Mouse (Mus musculus) heart, postnatal 0 days (tissue): Measurements from ENCODE around the gene Skint5. TPM values are rescaled to one million over a fixed set of nuclear protein-coding genes. Genes with fewer than 3 reads are reported as not detected.
"Not testable (repeated sequence)": the region's sequence is repeated elsewhere in the genome, so short reads cannot be mapped to it uniquely, and the experiment has no call there.

Experiments
- ATAC-seq: fragments of 200-750 bp; cut with Nextera tagmentation; 2 replicates; pipeline ENCODE4 v1.8.0; 2017; ENCODE audit warnings: low read depth, moderate number of reproducible peaks, moderate library complexity; ENCODE audit not compliant: insufficient read depth
- DNase-seq: peaks from one replicate; pipeline ENCODE4 v3.0.0-alpha.2; 2016; ENCODE audit warnings: low spot score
- H3K27ac ChIP-seq: fragments of 300-500 bp; sonication (generic); 2 replicates; pipeline ENCODE4 v1.5.1; 2014; ENCODE audit warnings: low read depth, mild to moderate bottlenecking
- H3K27me3 ChIP-seq: fragments of 300-500 bp; sonication (generic); 2 replicates; pipeline ENCODE4 v1.6.1; 2014; ENCODE audit warnings: low read length, mixed read lengths; ENCODE audit not compliant: control insufficient read depth, insufficient read depth
- H3K36me3 ChIP-seq: fragments of 300-500 bp; sonication (generic); replicated peaks from 2 replicates; pipeline ENCODE4 v1.6.1; 2014; ENCODE audit warnings: low read length, mixed read lengths; ENCODE audit not compliant: control insufficient read depth, insufficient read depth
- H3K4me1 ChIP-seq: fragments of 300-500 bp; sonication (generic); 2 replicates; pipeline ENCODE4 v1.6.1; 2014; ENCODE audit warnings: antibody characterized with exemption; ENCODE audit not compliant: control insufficient read depth, insufficient read depth
- H3K4me2 ChIP-seq: fragments of 300-500 bp; sonication (generic); 2 replicates; pipeline ENCODE4 v1.6.1; 2014; ENCODE audit warnings: low read depth, mild to moderate bottlenecking, low read length, moderate library complexity
- H3K4me3 ChIP-seq: fragments of 300-500 bp; sonication (generic); 2 replicates; pipeline ENCODE4 v1.5.1; 2014; ENCODE audit warnings: low read depth, low read length
- H3K9ac ChIP-seq: fragments of 300-500 bp; sonication (generic); replicated peaks from 2 replicates; pipeline ENCODE4 v1.6.1; 2014; ENCODE audit warnings: low read depth, low read length, mixed read lengths
- H3K9me3 ChIP-seq: fragments of 300-500 bp; sonication (generic); replicated peaks from 2 replicates; pipeline ENCODE4 v1.6.1; 2016; ENCODE audit warnings: low read length; ENCODE audit not compliant: control insufficient read depth
- CTCF ChIP-seq: IDR thresholded peaks from 2 replicates; pipeline ENCODE4 v1.5.1; 2016; ENCODE audit warnings: antibody characterized with exemption, control low read depth, low read depth
- EP300 ChIP-seq: IDR thresholded peaks from 2 replicates; pipeline ENCODE4 v1.6.1; 2016; ENCODE audit warnings: antibody characterized with exemption, low read depth
- WGBS: fragments of 180-500 bp; shearing (Covaris S2); extraction: QIAGEN DNeasy Blood & Tissue Kit; methylation state at CpG from one replicate; pipeline ENCODE4 v1.1.7; 2014; 5-methylcytosine and 5-hydroxymethylcytosine counted together
- polyA plus RNA-seq: library from polyadenylated mRNA; unstranded; fragments of >200 nt; fragmentation: Nextera tagmentation; extraction: Ambion mirVana; gene quantifications from 2 replicates; pipeline ENCODE4 v1.2.1, GENCODE M21; 2015
- total RNA-seq: library from RNA; depleted of rRNA; stranded (reverse); fragments of >200 nt; gene quantifications from 2 replicates; pipeline ENCODE4 v1.2.3, GENCODE M21; 2014; ENCODE audit warnings: low replicate concordance; rRNA removed

The Skint5 gene
- total RNA-seq (not detected in 2 replicates), polyA plus RNA-seq (not detected in 2 replicates)

DNA sequence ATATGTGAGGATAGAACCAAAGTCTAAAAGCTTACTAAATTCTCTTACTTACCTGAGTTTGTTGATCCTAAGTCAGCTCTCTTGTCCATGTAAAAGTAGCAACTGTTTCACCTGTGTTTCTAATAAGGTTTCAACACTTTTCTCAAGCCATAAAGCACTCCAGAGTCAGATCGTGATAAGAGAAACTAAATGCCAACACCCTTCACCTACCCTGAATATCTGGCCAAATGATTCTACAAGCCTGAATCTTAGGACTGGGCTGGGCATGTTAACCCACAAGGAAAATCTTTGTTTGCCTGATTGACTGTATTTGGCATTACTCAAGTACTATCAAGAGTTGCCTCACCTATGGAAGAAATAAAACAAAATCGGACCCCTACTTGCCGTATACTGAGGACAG lies at the start of gene Skint5:
Gene Skint5, minus strand, starts transcription at position 101 of the 400 bp plus-strand sequence.
- Histone ChIP-seq H3K27me3 (no peaks in the 10 kb centered on the region), H3K4me1 (no peaks in the 10 kb centered on the region), H3K36me3 (no peaks in the 10 kb centered on the region), H3K9me3 (peaks cover 10% of the 10 kb centered on the region; the same call in 1 of the 2 replicates), H3K4me2 (no peak within 1 kb of the TSS), H3K27ac (no peak within 1 kb of the TSS), H3K4me3 (no peak within 1 kb of the TSS), H3K9ac (no peak within 1 kb of the TSS)
- 80% methylated on average over 3 of the region's 3 CpGs for WGBS
- TF ChIP-seq EP300 (no peak), CTCF (no peak)
- no peak for ATAC-seq
- no peak for DNase-seq

DNA sequence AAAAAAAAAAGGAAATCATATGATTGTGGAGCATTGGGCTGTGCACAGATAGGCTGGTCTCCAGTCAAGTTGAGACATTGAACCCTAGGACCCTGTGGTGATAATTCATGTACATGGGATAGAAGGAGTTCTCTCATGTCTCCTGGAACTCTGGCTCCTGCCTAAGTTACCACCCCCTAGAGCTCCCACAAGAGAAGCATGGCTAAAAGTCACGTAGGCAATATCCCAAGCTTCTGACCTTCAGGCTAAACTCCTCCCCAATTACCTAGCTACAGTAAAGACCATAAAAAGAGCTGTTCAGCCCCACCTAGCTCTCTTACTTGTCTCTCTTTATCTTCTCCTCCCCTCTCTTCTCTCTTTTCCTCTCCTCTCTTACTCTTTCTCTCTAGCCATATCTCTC lies 42.0 kb downstream of the Skint5 start:
- no peak for TF ChIP-seq EP300
- no peak for TF ChIP-seq CTCF
- ATAC-seq (no peak), DNase-seq (no peak)
- Histone ChIP-seq H3K27ac (no peak overlapping the region), H3K27me3 (no peaks in the 10 kb centered on the region), H3K4me2 (no peak overlapping the region), H3K36me3 (no peaks in the 10 kb centered on the region), H3K4me1 (no peaks in the 10 kb centered on the region), H3K9ac (no peak overlapping the region), H3K4me3 (no peak overlapping the region), H3K9me3 (peaks cover 4% of the 10 kb centered on the region; the same call in 1 of the 2 replicates)
- 15% methylated on average over 1 of the region's 1 CpGs for WGBS

DNA sequence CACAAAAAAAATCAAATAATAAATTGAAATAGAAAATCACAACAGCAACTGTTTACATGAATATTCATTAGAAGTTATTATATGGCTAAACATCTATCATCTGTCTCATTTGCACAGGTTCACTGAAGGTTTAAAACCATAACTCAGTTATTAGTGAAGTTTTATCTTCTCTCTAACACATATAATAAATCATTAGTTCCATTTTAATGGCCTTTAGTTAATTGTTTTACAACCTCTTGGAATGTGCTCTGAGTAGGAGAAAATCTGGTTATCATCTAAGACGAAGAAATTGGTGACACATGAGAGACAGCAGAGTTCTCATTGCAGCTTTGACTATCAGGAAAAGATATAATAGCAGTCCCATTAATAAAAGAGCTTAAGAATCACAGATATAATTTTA lies 235.1 kb downstream of the Skint5 start:
- ATAC-seq (no peak), DNase-seq (no peak)
- no peak for TF ChIP-seq EP300
- TF ChIP-seq CTCF, result no peak
- no peak overlapping the region for H3K4me2 ChIP-seq
- no peaks in the 10 kb centered on the region for H3K4me1 ChIP-seq
- H3K27me3 ChIP-seq, result no peaks in the 10 kb centered on the region
- no peak overlapping the region for H3K9ac ChIP-seq
- no peak overlapping the region for H3K27ac ChIP-seq
- H3K9me3 ChIP-seq, result peaks cover 13% of the 10 kb centered on the region; the same call in 1 of the 2 replicates
- no peaks in the 10 kb centered on the region for H3K36me3 ChIP-seq
- WGBS, result 45% methylated on average over 1 of the region's 1 CpGs
- no peak overlapping the region for H3K4me3 ChIP-seq

DNA sequence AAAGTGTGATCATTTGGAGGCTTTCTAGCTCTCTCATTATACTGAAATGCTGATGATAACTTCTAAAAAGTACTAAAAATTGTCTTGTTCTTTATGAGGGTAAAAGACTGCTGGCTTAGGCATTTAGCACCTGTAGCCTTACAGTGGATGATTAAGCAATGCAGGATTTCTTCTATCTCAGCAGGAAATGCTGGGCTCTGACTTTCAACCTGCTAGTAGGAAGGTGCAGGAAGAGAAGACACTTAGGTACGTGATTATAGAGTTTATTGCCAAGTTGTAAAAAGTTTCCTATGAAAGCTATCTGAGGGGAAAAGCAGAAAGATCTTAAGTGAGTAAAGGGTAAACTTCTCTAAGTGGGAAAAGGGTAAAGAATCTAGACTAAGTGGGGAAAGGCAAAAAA lies 235.6 kb downstream of the Skint5 start:
- Histone ChIP-seq H3K4me2 (no peak overlapping the region), H3K27me3 (no peaks in the 10 kb centered on the region), H3K9ac (no peak overlapping the region), H3K36me3 (no peaks in the 10 kb centered on the region), H3K9me3 (peaks cover 16% of the 10 kb centered on the region; the same call in 1 of the 2 replicates), H3K27ac (no peak overlapping the region), H3K4me3 (no peak overlapping the region), H3K4me1 (no peaks in the 10 kb centered on the region)
- ATAC-seq (no peak), DNase-seq (no peak)
- TF ChIP-seq EP300, result no peak
- no peak for TF ChIP-seq CTCF
- 54% methylated on average over 1 of the region's 1 CpGs for WGBS

DNA sequence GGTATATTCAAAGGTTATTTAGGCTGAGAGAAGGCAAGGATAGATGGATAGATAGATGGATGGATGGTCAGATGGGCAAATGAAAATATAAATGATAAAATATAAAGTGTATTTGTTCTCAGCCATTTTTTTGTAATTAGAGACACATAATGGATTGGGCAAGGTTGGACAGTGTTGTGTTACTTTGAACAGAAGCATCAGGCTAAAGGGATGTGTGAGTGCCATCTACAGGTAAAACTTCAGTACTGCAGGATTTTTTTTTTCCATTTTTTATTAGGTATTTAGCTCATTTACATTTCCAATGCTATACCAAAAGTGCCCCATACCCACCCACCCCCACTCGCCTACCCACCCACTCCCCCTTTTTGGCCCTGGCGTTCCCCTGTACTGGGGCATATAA lies 551.1 kb downstream of the Skint5 start:
- ATAC-seq, H3K27me3 ChIP-seq, H3K36me3 ChIP-seq, H3K9me3 ChIP-seq, H3K4me1 ChIP-seq, H3K27ac ChIP-seq, H3K4me2 ChIP-seq, H3K9ac ChIP-seq, DNase-seq, H3K4me3 ChIP-seq: not testable (repeated sequence)
- WGBS, result 55% methylated on average over 2 of the region's 2 CpGs

Other genes starting within 250 kb of the Skint5 start
- not detected in 2 replicates for gene Skint11, start 163.9 kb upstream of the Skint5 start, total RNA-seq
- gene Skint11, start 163.9 kb upstream of the Skint5 start, polyA plus RNA-seq, result not detected in 2 replicates